Mouse (Mus musculus): ENCODE data around the gene Snrnp70.
"Not testable (repeated sequence)": the region's sequence is repeated elsewhere in the genome, so short reads cannot be mapped to it uniquely, and the experiment has no call there.

The Snrnp70 gene

DNA sequence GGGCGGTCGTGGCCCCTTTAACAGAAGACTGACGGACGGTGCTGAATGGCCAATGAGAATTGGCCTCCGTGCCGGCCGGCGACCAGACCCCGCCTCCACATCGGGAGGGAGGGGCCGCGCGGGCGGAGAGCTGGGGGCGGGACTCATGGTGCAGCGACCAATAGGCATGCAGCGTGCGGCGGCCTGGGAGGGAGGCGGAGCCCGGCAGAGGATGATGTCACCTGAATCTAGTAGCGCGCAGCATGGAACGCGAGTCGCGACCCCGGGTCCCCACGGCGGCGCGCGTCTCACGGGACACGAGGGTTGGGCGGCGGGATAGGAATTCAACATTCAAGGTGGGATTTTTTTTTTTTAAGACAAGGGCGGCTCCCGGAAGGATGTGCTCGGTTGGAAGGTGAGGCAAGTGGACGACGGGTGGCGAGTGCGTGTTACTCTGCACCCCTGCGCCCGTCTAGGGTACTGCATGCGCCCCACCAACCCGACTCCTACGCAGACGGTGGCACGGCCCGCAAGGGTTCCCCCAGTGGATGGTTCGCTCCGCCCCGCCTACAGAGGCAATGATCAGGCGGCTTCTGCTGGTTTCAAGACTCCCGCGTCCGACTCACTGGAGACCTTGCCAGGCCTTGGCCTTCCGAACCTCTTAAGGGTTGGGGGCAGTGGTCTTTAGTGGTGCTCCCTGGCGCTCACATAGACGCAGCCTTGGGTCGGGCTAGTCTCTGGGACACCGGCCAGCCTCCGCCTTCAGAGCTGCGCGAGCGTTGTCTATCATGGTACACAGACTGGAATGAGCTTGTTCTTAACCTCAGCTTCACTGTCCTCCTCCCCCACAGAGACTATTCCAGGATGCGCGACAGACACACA lies 28.3 kb downstream of the Snrnp70 start:
- DNase-seq: peak; percentile 98

DNA sequence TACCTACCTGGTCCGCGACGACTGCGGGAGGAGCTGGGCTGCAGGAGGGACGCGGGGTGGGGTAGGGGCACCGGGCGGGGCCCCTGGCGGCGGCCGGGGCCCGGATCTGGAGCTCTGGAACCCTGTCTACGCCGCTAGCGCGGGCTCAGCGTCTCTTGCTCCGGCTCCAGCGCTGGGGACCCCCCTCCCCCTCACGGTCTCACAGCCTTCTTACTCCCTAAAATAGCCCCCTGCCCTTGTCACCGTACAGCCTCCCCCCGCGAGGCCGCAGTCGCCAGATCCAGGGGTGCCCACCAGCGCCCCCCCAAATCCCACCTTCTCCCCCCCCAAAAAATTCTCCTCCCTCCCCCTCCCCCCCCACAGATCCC lies 28.9 kb downstream of the Snrnp70 start, which contains the start of gene Ppfia3:
Gene Ppfia3, minus strand, starts transcription at position 368 of the 368 bp plus-strand sequence.
- DNase-seq: no peak

DNA sequence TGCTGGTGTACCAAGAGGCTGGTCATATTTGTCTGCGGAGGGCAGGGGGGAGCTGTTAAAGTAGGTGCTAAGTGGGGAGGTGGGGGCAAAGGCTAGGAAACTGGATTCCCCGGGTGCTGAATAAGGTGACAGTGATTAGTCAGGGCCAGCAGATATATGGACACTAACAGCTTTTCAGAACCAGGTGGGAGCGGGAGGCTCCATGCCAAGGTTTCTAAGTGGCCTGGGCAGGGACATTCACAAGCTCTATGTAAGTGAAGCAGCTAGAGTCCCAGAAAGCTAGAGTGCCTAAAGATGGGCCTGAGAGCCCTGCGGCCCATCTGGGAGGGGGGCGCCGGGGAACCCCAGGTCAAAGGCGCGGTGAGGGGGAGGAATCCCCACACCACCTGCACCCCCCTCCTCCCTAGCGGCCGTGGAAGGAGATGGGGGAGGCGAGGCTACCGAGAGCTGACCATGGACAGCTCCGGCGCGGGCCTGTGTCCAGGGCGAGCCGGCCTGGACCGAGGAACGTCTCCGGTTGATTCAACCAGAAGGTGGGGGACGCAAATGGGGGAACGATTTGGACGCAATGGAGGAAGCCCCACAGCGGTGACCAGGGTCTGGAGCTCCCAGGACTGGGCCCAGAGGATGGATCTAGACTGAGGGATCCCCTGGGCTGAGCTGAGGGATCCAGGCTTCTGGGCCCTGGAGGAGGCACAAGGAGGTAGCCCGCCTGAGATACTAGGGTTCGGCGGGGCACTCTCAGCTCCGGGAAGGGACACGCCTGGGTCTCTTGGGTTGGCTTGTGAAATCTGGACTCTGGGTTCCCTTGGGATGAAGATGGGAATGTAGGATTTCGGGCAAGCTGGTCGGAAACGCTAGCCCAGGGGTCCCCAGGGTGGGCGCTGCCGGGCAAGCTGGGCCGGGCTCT lies 29.5 kb downstream of the Snrnp70 start:
- DNase-seq: peak; percentile 56

DNA sequence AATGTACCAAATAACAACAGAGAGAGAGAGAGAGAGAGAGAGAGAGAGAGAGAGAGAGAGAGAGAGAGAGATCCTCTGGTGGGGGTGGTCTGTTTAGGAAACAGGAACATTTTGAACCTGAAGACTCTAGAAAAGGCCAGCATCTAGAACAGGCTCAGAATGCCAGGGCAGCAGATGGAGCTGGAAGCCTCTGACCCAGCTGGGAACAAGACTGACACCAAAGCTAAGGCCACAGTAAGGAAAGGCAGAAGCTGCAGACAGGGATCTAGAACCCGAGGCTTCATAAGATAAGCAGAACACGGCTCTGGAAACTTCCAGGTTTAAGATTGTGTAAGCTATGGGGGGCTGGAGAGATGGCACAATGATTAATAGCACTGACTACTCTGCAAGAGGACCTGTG lies 31.6 kb downstream of the Snrnp70 start:
- no peak for DNase-seq

DNA sequence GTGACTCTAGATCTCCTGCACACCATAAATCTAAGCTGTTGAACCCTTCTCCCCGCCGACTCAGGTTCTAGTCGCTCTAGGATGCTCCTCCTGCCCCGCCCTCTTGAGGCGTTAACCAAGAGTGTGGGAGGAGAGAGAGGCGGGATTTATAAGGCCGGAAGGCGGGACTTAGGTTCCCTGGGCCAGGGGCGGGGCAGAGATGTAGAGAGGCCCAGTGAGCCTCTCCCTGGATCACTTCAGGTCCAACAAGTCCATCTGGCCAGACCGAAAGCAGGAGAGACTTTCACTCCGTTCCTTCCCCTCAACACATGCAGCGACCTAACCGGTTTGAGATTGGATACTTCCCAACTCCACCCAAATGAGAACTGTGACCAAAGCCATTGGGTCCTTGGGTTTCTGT lies 32.7 kb downstream of the Snrnp70 start:
- DNase-seq: peak; percentile 35

DNA sequence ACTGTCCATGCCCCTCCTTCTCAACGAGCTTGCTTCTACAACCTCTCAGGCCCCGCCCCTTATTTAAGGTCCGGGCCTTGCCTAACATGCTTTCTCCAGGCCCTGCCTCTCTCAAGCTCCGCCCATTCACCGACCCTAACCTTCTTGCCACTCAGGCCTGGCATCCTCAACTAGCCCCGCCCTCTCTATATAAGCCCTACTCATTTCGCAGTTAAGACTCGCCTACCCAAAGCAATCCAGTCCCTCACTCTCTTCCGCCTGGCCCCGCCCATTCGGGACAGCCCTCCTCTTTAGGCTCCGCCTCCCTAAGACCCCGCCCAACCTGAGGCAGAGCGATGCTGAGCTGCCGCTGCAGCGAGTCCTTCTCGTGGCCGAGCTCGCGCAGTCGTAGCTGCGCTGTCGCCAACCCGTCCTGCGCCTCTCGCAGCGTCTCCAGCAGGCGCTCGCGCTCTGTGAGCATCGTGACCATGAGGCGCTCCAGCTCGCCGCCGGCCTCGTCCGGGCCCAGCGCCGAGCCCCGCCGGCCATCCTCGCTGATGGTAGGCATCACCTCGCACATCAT lies 34.2 kb downstream of the Snrnp70 start:
- peak; percentile 71 for DNase-seq

DNA sequence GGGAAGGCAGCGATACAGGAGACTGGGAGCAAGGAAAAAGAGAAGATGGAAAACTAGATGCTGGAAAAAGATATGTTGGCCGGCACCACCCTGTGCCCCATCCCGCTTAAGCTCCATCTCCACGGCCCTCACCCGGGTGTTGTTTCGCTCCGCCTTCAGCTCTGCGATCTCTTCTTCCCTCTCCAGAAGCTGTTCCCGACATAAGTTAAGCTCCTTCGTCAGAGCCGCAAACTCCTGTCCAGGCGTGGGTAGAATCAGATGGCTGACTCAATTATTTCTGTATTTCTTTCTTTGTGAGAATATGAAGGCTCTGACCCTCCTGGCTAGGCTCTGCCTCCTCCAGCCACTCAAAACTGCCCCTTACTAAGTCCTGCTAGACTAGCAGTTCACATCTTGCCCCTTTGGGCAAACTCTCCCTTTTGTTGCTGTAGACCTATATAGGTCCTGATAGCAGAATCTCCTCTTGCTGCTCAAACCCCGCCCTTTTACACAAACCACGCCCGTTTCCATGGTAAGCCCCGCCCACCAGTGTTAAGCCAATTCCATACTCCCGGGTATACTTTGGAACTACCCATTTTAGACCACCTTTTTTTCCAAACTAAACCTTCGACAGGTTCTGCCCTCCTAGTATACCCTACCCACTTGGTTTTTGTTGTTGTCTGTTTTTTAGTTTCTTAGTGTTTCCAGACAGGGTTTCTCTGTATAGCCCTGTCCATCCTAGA lies 35.0 kb downstream of the Snrnp70 start:
- no peak for DNase-seq

DNA sequence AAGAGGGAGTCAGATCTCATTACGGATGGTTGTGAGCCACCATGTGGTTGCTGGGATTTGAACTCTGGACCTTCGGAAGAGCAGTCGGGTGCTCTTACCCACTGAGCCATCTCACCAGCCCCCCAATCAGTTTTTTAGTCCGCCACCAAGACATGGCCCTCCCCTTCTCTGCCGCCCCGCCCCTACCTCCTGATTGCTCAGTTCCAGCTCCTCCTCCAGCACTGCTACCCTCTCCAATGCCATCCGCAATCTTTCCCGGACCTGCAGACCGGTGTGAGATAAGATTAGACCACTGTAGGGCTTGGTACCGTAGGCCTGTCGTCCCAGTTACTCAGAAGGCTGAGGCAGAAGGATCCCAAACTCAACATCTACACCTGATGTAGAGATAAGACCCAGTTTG lies 36.5 kb downstream of the Snrnp70 start:
- not testable (repeated sequence) for DNase-seq

DNA sequence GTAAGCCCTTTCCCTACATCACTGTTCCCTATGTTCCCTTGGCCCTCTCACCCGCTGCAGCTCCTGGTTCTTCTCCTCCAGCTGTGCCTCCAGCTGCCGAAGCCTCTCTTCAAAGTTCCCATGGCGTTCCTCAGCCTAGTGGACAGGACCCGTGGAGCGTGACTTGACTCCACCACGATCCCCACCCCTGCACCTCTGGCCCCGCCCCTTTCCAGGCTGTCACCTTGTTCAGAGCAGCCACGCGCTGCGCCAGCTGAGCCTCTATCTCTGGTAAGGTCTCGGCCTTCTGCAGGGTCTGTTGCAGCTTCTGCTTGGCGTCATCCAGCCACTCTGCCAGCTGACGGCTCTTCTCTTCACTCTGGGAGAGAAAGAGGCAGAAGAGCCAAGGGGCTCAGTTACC lies 39.5 kb downstream of the Snrnp70 start:
- DNase-seq: no peak

DNA sequence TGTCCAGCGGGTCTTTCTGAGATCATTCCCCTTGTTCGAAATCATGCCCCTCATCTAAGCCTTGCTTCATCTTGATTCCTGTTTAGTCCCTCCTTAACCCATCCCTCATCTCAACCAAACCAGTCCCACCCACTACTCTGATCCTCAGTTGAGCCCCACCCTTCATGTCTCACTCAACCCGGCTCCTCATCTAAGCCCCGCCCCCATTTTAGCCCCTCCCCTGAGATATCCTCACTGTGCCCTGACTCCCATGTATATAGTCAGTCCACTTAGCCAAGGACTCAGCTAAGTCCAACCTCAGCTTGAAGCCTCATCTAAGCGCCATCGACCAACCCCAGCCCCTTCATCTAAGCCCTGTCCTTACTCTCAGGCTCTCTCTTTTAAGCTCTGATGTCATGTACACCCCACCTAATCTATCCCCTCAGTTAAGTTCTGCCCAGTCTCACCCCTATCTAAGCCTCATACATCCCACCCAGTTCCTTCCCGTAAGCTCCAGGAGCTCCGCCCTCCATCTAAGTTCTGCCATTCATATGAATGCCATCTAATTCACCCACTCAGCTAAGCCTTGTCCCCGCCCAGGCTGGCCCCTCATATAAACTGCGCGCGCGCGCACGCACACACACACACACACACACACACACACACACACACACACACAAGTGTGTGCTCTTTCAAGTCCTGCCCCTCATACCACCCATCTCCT lies 40.1 kb downstream of the Snrnp70 start:
- DNase-seq: no peak

DNA sequence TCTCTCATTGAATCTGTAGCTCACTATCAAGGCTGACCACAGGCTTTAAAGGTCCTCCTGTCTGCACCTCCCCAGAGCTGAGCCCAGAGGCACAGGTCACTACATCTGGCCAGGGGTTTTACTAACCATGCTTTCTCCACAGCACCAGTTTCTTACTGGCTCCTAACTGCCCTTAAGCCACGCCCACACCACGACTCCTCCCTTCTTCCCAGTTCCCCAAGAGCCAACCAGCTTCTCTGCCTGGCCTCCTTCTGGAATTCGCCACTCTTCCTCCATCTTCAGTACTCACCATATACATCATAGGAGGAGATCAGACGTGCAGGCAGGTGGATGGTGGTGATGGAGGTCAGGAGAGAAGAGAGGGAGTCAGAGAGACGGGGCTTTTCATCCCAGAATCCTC lies 42.5 kb downstream of the Snrnp70 start:
- no peak for DNase-seq

DNA sequence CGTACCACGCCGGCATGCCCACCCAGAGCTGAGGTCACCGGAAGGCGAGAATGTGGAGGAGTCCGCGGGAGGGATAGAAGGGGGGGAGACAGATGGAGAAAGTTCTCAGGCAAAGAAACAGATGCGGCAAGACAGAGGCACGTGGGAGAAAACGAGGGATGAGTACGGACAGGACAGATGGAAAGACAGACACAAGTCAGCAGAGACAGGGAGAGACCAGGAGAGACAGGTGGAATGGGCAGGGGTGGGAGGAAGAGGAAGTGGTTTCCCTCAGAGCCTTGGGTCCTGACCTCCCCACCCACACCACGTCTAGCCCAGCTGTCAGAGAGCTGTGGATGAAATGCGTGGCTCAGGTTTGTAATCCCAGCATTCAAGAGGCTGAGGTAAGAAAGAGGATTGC lies 48.6 kb downstream of the Snrnp70 start:
- no peak for DNase-seq

DNA sequence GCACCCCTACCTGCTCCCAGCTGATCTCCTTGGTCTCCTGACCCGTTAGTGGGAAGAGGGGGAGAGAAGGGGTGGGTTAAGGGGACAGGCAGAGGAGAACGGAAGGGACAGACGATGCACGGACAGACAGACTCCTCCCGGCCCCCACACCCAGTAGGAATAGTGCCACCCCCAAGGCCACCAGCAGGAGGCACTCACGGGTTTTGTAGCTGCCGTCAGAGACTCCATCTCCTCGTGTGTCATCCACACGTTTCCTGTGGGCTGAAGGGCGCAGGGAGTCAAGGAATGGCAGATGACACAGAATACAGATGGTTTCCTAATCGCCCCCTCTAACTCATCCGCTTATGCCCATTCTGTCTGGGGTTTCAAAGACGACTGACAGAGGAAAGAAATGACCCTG lies 52.0 kb downstream of the Snrnp70 start:
- no peak for DNase-seq

DNA sequence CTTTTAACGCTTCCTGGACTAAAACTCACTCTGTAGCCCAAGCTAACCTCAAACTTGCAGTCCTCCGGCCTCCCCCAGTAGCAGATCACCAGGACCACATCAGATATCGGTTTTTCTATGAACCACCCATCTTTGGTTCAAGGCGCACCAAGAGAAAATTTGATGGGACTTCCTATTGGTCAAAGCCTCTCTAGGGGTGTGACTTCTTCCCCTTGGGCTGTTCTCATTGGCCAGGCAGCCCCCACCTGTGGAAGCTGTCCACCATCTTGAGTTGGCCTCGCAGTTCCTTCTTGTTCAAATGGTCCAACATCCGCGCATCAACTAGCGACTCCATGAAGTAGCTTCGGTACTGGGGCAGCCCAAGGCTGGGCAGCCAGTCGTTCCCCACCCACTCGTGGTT lies 53.5 kb downstream of the Snrnp70 start:
- no peak for DNase-seq

DNA sequence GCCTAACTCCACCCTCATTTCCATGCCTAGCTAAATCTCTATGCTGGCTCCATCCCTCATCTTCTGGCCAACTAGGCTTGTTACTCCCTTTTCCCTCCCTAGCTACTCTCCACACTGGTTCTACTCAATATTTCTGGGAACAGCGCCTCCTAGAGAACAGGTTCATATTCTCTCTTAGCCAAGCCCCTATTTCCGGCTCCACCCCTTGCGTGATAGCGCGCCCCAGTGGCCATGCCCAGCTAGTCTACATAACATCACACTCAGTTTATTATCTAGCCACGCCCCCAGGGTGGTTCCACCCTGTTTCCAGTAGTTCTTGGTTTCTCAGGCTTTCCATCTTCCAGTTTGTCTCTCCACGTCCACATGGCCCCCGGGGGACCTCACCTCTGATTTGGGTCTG lies 54.2 kb downstream of the Snrnp70 start:
- peak; percentile 73 for DNase-seq

DNA sequence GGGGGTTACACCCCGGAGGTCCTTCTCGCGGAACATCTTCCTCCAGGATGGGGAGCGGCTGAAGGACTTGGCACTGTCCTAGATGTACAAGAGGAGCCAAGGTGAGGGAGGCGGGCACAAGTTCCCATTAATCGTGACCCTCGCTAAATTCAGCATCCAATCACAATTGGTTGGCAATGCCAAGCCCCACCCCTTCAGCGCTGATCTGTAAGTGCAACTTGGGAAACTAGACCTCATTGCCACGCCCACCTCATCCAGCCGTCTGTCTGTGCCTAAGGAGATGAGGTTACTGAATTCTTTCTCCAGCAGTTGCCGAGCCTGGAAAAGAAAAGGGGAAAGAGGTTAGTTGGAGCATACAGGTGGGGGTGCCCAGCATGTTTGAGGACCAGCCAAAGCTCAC lies 54.9 kb downstream of the Snrnp70 start:
- peak; percentile 42 for DNase-seq

DNA sequence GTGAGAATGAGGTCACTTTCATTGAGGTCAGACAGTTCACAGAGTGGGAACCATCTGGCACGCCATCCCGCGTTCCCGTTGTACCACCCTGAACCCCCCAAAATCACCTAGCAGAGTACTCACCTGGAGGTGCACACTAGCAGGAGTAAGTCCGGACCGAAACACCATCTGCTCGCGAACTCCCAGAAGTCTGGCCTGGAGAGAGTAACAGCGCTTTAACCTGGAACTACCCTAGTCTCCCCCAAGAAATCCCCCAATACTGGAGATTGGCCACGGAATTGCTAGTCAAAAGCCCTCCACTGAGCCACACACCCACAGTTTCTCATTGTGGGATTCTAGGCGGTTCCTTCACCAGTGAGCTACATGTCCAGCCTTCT lies 55.5 kb downstream of the Snrnp70 start:
- DNase-seq: no peak

DNA sequence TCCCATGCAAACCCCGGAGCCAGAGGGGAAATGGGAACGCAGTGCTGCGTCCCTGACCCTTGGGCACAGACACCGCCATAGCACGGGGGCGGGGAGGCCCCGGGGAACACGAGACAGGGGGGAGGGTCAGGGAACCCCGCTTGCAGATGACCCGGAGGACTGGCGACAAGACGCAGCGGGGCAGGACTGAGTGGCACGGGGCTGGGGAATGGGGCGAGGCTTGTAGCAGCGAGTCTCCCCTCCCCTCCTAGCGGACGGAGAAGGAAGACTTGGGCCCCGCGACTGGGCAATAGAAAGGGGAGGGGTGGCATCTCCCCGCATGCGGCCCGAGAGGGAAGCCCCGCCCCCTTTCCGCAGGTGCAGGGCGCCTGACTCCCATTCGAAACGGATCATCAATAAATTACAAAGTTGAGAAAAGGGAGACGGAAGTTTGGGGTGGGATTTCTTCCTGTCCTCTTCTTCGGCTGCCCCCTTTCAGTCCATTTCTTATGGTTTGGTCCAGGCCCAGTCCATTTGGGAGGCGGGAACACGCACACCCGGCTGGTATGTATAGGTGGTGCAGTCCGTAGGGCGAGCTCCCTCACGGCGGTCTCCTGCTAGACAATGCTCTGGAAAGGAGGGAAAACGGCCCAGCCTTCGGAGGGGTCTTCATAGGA lies 56.0 kb downstream of the Snrnp70 start:
- DNase-seq: peak; percentile 72

DNA sequence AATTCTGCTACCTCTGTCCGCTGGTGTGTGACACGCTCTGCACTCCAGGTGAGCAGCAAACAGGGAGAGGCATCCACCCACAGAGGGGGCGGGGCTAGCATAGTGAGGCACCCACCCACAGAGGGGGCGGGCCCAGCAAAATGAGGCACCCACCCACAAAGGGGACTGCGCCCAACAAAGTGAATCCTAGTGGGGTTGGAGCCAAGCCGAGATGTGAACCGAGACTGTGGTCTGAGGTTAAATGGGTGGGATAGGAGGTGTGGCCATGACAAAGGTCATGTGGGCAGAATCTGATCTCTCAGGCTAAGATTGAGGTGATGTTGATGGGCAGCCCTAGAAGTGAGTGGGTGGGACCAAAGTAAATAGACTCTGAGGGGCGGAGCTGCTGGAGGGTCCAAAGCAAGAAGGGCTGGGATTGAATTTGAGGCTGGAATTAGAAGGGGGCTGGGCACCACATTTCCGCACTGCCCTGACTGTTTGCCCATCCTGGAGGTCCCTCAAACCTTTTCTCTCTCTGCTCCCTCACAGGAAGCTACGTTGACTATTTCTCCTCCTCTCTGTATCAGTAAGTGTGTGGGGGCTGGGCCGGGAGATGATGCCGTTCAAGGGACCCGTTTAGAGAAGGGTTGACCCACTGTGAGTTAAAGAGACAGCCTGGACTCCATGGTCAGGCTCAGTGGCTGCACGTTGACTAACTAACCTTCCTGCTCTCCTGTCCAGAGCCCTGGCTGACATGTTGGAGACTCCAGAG lies 57.2 kb downstream of the Snrnp70 start:
- peak; percentile 50 for DNase-seq

DNA sequence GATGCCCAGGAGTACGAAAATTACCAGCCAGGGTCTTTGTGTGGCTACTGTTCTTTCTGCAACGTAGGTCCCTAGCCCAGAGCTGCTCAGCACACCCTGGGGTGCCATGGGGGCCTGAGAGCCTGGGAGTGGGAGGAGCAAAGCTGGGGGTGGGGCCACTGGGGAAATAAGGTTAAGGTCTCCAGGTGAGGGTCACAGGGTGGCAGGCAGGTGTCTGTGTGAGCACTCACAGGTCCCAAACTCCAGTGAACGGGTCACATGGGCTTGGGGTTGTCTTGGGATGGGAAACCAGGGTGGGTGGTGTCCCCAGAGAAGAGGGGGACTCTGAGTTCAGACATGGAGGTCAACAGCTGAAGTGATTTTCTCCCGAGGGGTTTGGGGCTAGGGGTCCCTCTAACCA lies 58.1 kb downstream of the Snrnp70 start:
- no peak for DNase-seq

DNA sequence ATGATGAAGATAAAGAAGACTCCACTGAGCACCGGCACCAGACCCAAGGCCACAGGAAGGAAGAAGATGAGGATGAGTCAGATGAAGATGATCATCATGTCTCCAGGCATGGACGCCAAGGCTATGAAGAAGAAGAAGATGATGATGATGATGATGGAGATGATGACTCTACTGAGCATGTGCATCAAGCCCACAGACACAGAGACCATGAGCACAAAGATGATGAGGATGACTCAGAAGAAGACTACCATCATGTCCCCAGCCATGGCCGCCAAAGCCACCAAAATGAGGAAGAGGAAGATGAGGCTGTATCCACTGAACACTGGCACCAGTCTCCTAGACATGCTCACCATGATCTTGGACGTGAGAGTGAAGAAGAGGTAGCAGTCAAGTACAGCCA lies 59.2 kb downstream of the Snrnp70 start:
- no peak for DNase-seq

Measured in kidney, adult 18-20 months (tissue).